ENCODE assay signal across 30 mouse cellular contexts in genomic region chr3:124271229-124271628, GRCm38 (mm10). TPM values are rescaled to one million over a fixed set of nuclear protein-coding genes. Genes with fewer than 3 reads are reported as not detected.
"Had no signal": no experiment of that assay in that cellular context is flagged by ENCODE, and none has a peak within 500 bp of the region (broad histone marks: within the 10 kb centered on the region; RNA-seq: fewer than 3 reads in every experiment).

No protein-coding gene starts in this region.

- H3K27me3 ChIP-seq: limb, embryonic 12.5 days; limb, embryonic 13.5 days; limb, embryonic 15.5 days; liver, embryonic 12.5 days; liver, embryonic 13.5 days; liver, embryonic 15.5 days; lung, embryonic 15.5 days; megakaryocyte, embryonic 14.5 days; midbrain, embryonic 12.5 days; midbrain, embryonic 13.5 days; neural tube, embryonic 12.5 days; neural tube, embryonic 13.5 days had no signal

- H3K4me2 ChIP-seq: limb, embryonic 12.5 days; limb, embryonic 13.5 days; limb, embryonic 15.5 days; liver, embryonic 11.5 days; liver, embryonic 12.5 days; liver, embryonic 13.5 days; liver, embryonic 15.5 days; lung, embryonic 14.5 days; lung, embryonic 15.5 days; midbrain, embryonic 12.5 days; midbrain, embryonic 13.5 days; neural tube, embryonic 12.5 days; neural tube, embryonic 13.5 days had no signal

- H3K4me1 ChIP-seq: limb, embryonic 12.5 days; limb, embryonic 13.5 days; limb, embryonic 15.5 days; liver, embryonic 12.5 days; liver, embryonic 13.5 days; liver, embryonic 15.5 days; lung, embryonic 15.5 days; megakaryocyte, embryonic 14.5 days; midbrain, embryonic 12.5 days; neural tube, embryonic 12.5 days; neural tube, embryonic 13.5 days had no signal

- H3K9ac ChIP-seq: limb, embryonic 12.5 days; limb, embryonic 13.5 days; limb, embryonic 15.5 days; liver, embryonic 12.5 days; liver, embryonic 13.5 days; liver, embryonic 14.5 days; liver, embryonic 15.5 days; liver, postnatal 0 days; lung, embryonic 14.5 days; lung, embryonic 15.5 days; midbrain, embryonic 12.5 days; midbrain, embryonic 13.5 days; neural tube, embryonic 12.5 days; neural tube, embryonic 13.5 days had no signal

- DNase-seq: liver; liver, embryonic 13.5 days; liver, postnatal 0 days; lung, adult 18-20 months; lung, adult 2 months; lung, embryonic 14.5 days; lung, postnatal 10 days; lung, postnatal 14 days; lung, postnatal 36 days; lung, postnatal 4 days had no signal

- H3K27ac ChIP-seq: left cerebral cortex, adult 2 months; limb, embryonic 10.5 days; limb, embryonic 12.5 days; limb, embryonic 13.5 days; limb, embryonic 15.5 days; liver, embryonic 12.5 days; liver, embryonic 13.5 days; liver, embryonic 14.5 days; liver, embryonic 15.5 days; lung, embryonic 15.5 days; macrophage; midbrain, embryonic 10.5 days; neural tube, embryonic 12.5 days; neural tube, embryonic 13.5 days had no signal

- ATAC-seq: liver, embryonic 12.5 days; liver, postnatal 0 days; lung, postnatal 0 days; midbrain, embryonic 13.5 days had no signal

- H3K36me3 ChIP-seq: limb, embryonic 10.5 days; limb, embryonic 12.5 days; limb, embryonic 13.5 days; limb, embryonic 15.5 days; liver, embryonic 12.5 days; liver, embryonic 13.5 days; liver, embryonic 15.5 days; lung, embryonic 15.5 days; midbrain, embryonic 10.5 days; midbrain, embryonic 12.5 days; midbrain, embryonic 13.5 days; neural tube, embryonic 12.5 days; neural tube, embryonic 13.5 days had no signal

- H3K4me3 ChIP-seq: left cerebral cortex, adult 2 months; limb, embryonic 10.5 days; limb, embryonic 12.5 days; limb, embryonic 13.5 days; limb, embryonic 15.5 days; liver, embryonic 12.5 days; liver, embryonic 13.5 days; liver, embryonic 15.5 days; lung, embryonic 15.5 days; megakaryocyte, embryonic 14.5 days; midbrain, embryonic 10.5 days; midbrain, embryonic 12.5 days; midbrain, embryonic 13.5 days; myocyte; neural tube, embryonic 12.5 days; neural tube, embryonic 13.5 days had no signal

- H3K9me3 ChIP-seq: limb, embryonic 10.5 days; limb, embryonic 12.5 days; limb, embryonic 13.5 days; limb, embryonic 15.5 days; liver, embryonic 12.5 days; liver, embryonic 13.5 days; liver, embryonic 15.5 days; lung, embryonic 15.5 days; megakaryocyte, embryonic 14.5 days; midbrain, embryonic 10.5 days; midbrain, embryonic 12.5 days; midbrain, embryonic 13.5 days; neural tube, embryonic 12.5 days; neural tube, embryonic 13.5 days had no signal

RNA-seq across cellular contexts. Expression of gene Tram1l1, which starts 49.4 kb away (rescaled TPM):
- polyA plus RNA-seq: liver, adult 2 months; macrophage had no signal
